Mouse (Mus musculus): ENCODE data around the gene Dpyd.

Gene Dpyd

GRCm38 (mm10) chr3:118561554-118562310 is at the start of gene Dpyd:
Dpyd (plus strand) TSS chr3:118562129.
- peak; percentile 48 to 70 for DNase-seq (ENCODE audit: low spot score in 2 of 2)

GRCm38 (mm10) chr3:118537676-118538075 is 24.3 kb upstream of the Dpyd start:
- DNase-seq (ENCODE audit: low spot score in 2 of 2), result no peak

- DNase-seq (ENCODE audit: low spot score in 2 of 2), result no peak
Measured at GRCm38 (mm10) chr3:118541766-118542165, 20.2 kb upstream of the Dpyd start.

- no peak for DNase-seq (ENCODE audit: low spot score in 2 of 2)
Measured at GRCm38 (mm10) chr3:118547551-118548210, 14.2 kb upstream of the Dpyd start.

GRCm38 (mm10) chr3:118557605-118558004 is 4.3 kb upstream of the Dpyd start:
- DNase-seq (ENCODE audit: low spot score in 2 of 2), result no peak

- DNase-seq (ENCODE audit: low spot score in 2 of 2), result no peak
Measured at GRCm38 (mm10) chr3:118559936-118560335, 2.0 kb upstream of the Dpyd start.

- DNase-seq (ENCODE audit: low spot score in 2 of 2), result no peak
Measured at GRCm38 (mm10) chr3:118562311-118562671, 362 bp downstream of the Dpyd start.

GRCm38 (mm10) chr3:118566779-118567178 is 4.8 kb downstream of the Dpyd start:
- DNase-seq (ENCODE audit: low spot score in 2 of 2), result no peak

GRCm38 (mm10) chr3:118570197-118570596 is 8.3 kb downstream of the Dpyd start:
- no peak for DNase-seq (ENCODE audit: low spot score in 2 of 2)

- no peak for DNase-seq (ENCODE audit: low spot score in 2 of 2)
Measured at GRCm38 (mm10) chr3:118590559-118590958, 28.6 kb downstream of the Dpyd start.

GRCm38 (mm10) chr3:118594864-118595263 is 32.9 kb downstream of the Dpyd start:
- no peak for DNase-seq (ENCODE audit: low spot score in 2 of 2)

GRCm38 (mm10) chr3:118595693-118596092 is 33.8 kb downstream of the Dpyd start:
- DNase-seq (ENCODE audit: low spot score in 2 of 2), result no peak

GRCm38 (mm10) chr3:118601689-118602640 is 40.0 kb downstream of the Dpyd start:
- no peak for DNase-seq (ENCODE audit: low spot score in 2 of 2)

- DNase-seq (ENCODE audit: low spot score in 2 of 2), result no peak
Measured at GRCm38 (mm10) chr3:118608708-118609107, 46.8 kb downstream of the Dpyd start.

- DNase-seq (ENCODE audit: low spot score in 2 of 2), result no peak
Measured at GRCm38 (mm10) chr3:118626455-118627375, 64.8 kb downstream of the Dpyd start.

GRCm38 (mm10) chr3:118629737-118630136 is 67.8 kb downstream of the Dpyd start:
- DNase-seq (ENCODE audit: low spot score in 2 of 2), result no peak

- no peak for DNase-seq (ENCODE audit: low spot score in 2 of 2)
Measured at GRCm38 (mm10) chr3:118646024-118646570, 84.2 kb downstream of the Dpyd start.

- no peak for DNase-seq (ENCODE audit: low spot score in 2 of 2)
Measured at GRCm38 (mm10) chr3:118663987-118664692, 102.2 kb downstream of the Dpyd start.

- DNase-seq (ENCODE audit: low spot score in 2 of 2), result peak; percentile 6 to 19
Measured at GRCm38 (mm10) chr3:118674121-118674745, 112.3 kb downstream of the Dpyd start.

- no peak for DNase-seq (ENCODE audit: low spot score in 2 of 2)
Measured at GRCm38 (mm10) chr3:118675441-118675840, 113.5 kb downstream of the Dpyd start.
